Mouse (Mus musculus) erythroblast, adult 5-6 weeks (primary cell): Measurements from ENCODE around the gene Naa15. TPM values are rescaled to one million over a fixed set of nuclear protein-coding genes. Genes with fewer than 3 reads are reported as not detected.
A peak's percentile ranks its signal among the peaks of the same experiment; 100 is the strongest.

ENCODE experiments used
- ATAC-seq: replicated peaks from 2 replicates; pipeline ENCODE4 v1.8.0; 2016; ENCODE audit warnings: moderate number of reproducible peaks, mild to moderate bottlenecking, moderate TSS enrichment, inconsistent platforms; ENCODE audit not compliant: poor library complexity, low FRiP score, severe bottlenecking
- total RNA-seq, 2 experiments: library from RNA; stranded (forward) in 1 of 2; stranded (reverse) in 1 of 2; fragments of 150-400 nt in 1 of 2; fragments of 200-764, 138-1000 nt in 1 of 2; gene quantifications; 2 replicates each; pipeline versions ENCODE4 v1.2.3 to v1.2.4; 2015 to 2017; ENCODE audit warnings: low replicate concordance in 2 of 2

Naa15 gene
- total RNA-seq (2015; ENCODE audit: low replicate concordance), result 27.2 and 38.0 TPM in 2 replicates
- total RNA-seq (2017; ENCODE audit: low replicate concordance), result 42.0 and 49.9 TPM in 2 replicates

DNA sequence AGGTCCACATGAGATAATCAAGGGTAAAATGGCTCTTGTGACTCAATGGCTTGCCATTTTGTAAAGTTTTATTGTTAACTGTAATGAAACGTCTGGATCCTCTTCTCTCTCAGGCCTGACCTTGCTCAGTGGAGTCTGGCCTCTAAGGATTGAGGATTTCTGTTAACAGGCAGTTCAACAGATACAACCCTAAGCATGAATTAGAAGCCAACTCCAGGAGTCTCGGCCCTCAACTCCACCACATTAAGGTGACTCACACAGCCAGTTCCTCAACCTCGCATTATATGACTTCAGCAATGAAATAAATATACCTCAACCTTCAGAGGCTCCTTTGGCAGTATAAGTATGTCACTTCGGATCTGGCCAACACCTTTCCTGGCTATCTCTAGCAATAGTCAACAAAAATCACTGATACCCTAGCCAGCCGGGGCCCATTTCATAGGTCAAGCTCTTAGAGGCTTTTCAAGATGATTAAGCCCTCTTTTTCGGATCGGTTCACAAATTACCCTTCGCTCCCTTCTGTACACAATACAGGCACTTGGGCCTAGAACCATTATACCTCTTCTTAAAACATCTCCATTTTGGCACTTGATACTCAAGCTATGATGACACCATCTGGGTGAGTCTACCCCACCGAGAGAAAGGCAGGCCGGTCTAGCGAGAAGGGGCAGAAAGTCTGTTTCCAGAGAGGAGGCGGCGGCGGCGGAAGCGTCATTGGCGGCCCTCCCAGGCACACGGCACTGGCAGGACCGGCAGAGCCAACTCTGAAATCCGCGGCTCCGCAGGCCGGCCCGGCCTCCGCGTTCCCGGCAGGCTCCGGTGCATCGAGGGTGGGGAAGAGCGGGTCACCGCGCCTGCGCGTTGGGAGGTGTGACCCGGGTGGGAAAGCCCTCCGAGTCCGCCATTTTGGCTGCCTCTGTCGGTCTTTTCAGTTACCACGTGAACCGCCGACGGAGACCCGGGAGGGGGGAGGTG, at the start of gene Naa15:
Naa15 (plus strand) TSS at position 51 of the 975 bp plus-strand sequence.
- ATAC-seq, result peak; percentile 95

DNA sequence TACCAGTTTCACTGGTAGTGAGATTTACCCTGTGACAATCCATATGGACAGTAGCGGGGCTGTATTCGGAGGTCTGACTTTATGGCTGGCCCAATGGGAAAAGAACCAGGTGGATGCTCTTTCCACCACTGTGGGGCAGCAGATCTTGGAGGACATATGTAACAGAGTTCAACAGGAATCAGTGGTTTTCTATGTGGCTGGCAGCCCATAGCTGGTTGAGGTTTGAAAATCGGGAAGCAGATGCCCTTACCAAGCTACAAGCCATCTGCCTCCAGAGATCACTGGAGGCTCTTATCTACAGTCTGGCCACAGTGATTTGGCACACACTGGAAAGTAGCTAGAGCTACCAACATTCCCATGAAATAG, 49.4 kb upstream of the Naa15 start:
- no peak for ATAC-seq

- ATAC-seq, result no peak
Measured at GRCm38 (mm10) chr3:51366926-51367325, 48.0 kb upstream of the Naa15 start.

DNA sequence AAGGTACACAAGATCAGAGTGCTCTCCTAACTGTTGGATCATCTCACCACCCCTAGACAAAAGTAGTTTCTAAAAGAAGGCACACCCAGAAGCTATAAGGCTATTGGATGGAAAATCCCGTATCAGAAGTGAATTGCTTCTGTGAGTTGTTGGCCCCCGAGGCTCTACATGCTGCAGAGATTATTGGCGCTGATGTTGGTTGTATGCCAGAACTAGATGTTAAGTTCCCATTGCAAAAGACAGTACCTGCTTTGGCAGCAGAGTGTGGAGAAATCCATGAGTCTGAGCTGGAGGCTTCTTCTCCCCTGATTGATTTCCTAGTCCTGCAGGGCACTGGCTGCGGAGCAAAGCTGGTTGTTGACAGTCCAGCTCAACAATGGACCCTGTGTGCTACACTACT, 46.9 kb upstream of the Naa15 start:
- ATAC-seq, result no peak

DNA sequence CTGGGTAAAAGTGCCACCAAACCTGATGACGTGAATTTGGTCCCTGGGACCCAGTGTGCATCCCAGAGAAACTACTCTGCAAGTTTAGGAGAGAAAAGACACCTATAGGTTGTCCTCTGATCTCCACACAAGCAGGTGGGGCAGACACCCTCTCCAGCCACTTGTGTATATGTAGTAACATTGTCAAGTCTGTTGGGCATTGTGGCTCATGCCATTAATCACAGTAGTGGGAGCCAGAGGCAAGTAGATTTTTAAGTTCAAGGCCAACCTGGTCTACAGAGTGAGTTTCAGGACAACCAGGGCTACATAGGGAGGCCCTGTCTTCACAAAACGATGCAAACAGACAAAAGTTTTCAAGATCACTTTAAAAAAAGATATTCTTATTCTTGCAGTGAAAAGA, 43.1 kb upstream of the Naa15 start:
- ATAC-seq, result no peak

DNA sequence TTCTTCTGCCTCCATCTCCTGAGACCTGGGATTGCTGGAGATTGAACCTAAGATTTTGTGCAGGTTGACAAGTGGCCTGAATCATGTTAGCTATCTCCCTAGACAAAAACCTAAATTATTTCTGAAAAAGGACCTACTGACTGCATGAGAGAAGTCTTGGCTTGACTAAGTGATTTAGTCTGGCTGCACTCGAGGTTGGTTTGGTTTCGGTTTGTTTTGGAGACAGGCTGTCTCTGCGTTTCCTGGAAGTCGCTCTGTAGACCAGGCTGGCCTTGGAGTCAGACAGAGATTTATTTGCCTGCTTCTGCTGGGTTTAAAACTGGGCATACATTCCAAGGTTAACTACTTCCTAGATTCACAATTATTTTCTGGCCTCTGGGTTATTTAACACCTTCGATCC, 42.1 kb upstream of the Naa15 start:
- no peak for ATAC-seq

DNA sequence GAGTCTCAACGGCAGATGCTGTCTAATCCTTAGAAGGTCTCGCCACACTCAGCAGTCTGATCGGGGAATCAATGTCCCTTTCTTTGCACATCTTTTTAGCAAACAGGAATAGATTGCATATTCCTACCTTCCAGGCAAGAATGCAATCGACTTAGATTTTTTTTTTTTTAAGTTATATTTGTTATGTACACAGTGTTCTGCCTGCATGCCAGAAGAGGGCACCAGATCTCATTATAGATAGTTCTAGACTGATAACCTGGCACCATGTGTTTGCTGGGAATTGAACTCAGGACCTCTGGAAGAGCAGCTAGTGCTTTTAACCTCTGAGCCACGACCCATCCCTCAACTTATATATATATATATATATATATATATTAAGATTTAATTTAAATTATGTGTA, 41.4 kb upstream of the Naa15 start:
- no peak for ATAC-seq

GRCm38 (mm10) chr3:51375307-51376265, 39.4 kb upstream of the Naa15 start:
- ATAC-seq, result peak; percentile 83

- ATAC-seq, result peak; percentile 71
Measured at GRCm38 (mm10) chr3:51377878-51378664, 36.9 kb upstream of the Naa15 start.

- no peak; the same call in 1 of the 2 replicates for ATAC-seq
Measured at GRCm38 (mm10) chr3:51378665-51378946, 36.3 kb upstream of the Naa15 start.

- ATAC-seq, result no peak
Measured at GRCm38 (mm10) chr3:51379786-51380659, 34.9 kb upstream of the Naa15 start.

- no peak for ATAC-seq
Measured at GRCm38 (mm10) chr3:51380660-51381014, 34.3 kb upstream of the Naa15 start.

DNA sequence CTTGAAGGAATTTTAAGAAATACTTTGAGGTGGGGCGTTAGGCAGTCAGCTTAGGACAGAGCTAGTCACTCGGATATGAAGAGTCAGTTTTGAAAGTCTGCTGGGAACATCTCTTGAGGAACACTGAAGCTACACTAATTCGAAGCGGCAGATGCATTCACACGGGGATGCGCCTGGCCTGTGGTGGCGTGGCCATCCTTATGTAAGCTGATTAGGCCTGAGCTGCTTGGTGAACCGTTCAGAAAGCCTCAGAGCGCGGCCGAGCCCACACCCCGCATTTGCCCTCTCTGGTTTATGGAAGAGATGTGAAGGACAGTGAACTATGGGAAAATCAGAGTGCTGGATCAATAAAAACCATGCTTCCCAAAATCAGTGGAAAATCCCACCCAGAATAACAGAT, 31.5 kb upstream of the Naa15 start:
- ATAC-seq, result no peak

DNA sequence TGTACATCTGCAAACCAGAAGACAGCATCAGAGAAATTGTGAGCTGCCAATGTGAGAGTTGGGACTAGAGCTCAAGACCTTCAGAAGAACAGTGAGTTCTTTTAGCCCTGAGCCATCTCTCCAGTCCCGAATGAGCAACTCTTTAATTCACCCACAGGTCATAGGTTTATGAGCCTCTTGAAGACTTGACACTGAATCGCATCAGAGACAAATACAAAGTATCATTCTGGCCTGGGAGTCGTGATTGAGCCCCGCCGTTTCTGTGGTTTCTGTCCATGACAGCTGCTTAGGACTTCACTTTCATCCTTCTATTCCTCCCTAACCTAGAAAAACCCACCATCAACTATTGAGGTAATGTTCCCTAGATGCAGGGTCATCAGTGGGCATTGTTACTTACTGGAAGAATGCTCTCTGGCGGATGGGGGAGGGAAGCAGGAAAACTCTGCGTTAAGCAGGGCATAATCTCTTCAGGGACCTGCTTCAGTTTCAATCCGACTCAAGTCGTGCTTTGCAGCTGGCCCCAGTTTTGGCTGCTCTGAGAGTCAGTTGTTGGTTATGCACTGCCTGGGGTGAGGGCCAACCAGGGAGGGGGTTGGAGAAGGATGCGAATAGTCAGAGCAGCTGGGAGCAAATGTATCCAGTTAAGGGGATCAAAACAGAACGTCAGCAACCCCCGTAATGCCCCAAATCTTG, 28.4 kb upstream of the Naa15 start:
- no peak for ATAC-seq

- ATAC-seq, result no peak
Measured at GRCm38 (mm10) chr3:51387134-51387451, 27.9 kb upstream of the Naa15 start.

- ATAC-seq, result no peak
Measured at GRCm38 (mm10) chr3:51387868-51388381, 27.0 kb upstream of the Naa15 start.

DNA sequence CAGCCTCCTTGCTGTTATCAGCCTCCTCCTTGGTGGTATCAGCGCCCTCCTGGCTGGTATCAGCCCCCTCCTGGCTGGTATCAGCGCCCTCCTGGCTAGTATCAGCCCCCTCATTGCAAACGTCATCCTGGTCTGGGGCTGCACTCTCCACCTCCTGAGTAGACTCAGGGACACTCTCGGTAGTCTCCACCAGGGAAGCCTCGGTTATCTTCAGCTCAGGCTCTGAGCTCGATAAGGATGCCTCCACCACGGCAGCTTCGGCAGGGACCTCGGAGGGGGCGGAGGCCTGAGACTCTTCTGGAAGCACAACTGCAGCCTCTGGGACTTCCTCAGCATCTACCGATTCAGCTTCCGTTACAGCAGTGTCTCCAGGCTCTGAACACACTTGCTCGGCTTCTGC, 26.0 kb upstream of the Naa15 start:
- peak; percentile 61 for ATAC-seq

DNA sequence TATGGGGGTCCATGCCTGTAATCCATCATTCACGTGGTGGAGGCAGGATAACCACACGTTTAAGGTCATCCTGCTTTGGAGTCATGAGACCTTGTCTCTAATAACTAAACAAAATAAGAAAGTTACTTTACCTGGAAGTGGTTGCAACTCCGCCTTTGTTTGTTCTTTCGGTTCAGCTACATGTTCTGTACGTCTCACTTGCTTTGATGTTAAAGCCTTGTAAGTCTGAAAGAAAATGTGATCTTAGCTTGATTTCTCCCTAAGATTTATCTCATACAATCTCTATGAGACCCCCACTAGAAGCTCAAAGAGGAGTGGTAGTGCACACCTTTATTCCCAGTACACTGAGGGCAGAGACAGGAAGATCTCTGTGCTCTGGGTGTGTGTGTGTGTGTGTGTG, 23.9 kb upstream of the Naa15 start:
- no peak for ATAC-seq
